Mouse (Mus musculus): ENCODE measurements around the gene Pla2g2c.

DNA sequence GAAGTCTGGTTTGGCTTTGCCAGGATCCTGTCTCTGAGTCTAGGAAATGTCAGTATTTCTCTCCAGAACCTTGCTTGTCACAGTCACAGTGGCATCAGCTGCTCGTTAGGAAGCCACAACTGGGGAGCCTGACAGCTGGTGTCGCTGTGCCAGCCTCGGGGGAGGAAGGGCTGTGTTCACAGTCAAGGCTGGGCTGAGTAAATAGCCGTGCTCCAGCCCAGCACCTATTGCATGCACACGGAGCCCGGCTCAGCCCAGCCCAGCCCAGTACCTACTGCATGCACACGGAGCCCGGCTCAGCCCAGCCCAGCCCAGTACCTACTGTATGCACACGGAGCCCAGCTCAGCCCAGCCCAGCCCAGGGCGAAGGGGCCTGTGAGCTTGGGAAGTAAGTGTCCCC, 23.3 kb downstream of the Pla2g2c start:
- TF ChIP-seq CTCF (IDR thresholded peaks at IDR 0.05; ENCODE audit: control insufficient read depth, insufficient read depth, insufficient read length) (no peak), MAX (IDR thresholded peaks at IDR 0.05) (no peak), MYOG (IDR thresholded peaks at IDR 0.05; ENCODE audit: control insufficient read depth, extremely low read depth, insufficient read length) (no peak), FOSL1 (IDR thresholded peaks at IDR 0.05; ENCODE audit: insufficient read depth, low read length, poor library complexity, severe bottlenecking) (no peak)
